Mouse (Mus musculus): ENCODE results near the gene Gm21118.
"Not testable (repeated sequence)": the region's sequence is repeated elsewhere in the genome, so short reads cannot be mapped to it uniquely, and the experiment has no call there.

The Gm21118 gene

GRCm38 (mm10) chrY:70273542-70273941, at the start of gene Gm21118:
Gene Gm21118, minus strand, starts transcription at chrY:70273642.
- DNase-seq: not testable (repeated sequence)

DNA sequence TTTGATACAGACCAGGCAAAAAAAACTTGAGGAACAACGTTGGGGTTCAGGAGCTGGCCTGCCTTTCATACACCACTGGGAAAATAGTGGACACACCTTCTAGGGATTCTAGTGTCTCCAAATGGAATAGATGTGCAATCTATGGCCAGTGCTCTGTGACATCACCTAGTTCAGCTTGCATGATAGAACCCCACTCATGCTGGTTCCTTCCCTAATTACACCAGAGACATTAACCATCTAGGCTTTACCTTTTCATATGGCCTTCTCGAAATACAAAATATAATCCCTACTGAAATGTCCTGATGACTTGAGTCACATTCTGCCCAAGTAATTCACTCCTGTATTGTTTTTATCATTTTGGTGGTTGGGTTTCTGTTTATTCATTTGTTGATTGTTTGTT, 29.7 kb upstream of the Gm21118 start, which contains the start of the genes Gm29423 and Gm29644:
Gene Gm29423 (minus strand): TSS at position 101 of the 400 bp plus-strand sequence.
Gene Gm29644 (minus strand): TSS at position 157 of the 400 bp plus-strand sequence.
- DNase-seq: not testable (repeated sequence)
